Mouse (Mus musculus) bone marrow, adult 2 months (tissue): ENCODE data around the gene H6pd.

ENCODE experiments used
- CTCF ChIP-seq: fragments of 200-500 bp; IDR thresholded peaks from 2 replicates; pipeline ENCODE4 v1.5.1; 2011; ENCODE audit warnings: low read length, control low read depth; ENCODE audit not compliant: control insufficient read depth, insufficient read depth
- POLR2A ChIP-seq: fragments of 200-500 bp; IDR thresholded peaks from 2 replicates; pipeline ENCODE4 v1.6.1; 2011; ENCODE audit warnings: low read depth, mild to moderate bottlenecking, control low read depth, low read length, borderline replicate concordance; ENCODE audit not compliant: control insufficient read depth

GRCm38 (mm10) chr4:149932108-149932815 is 76.6 kb downstream of the H6pd start:
- TF ChIP-seq CTCF (no peak), POLR2A (no peak)
